Mouse (Mus musculus) sigmoid colon, adult 10 weeks (tissue): ENCODE results near the gene Klk1b24. TPM values are rescaled to one million over a fixed set of nuclear protein-coding genes. Genes with fewer than 3 reads are reported as not detected.

ENCODE experiments used
- polyA plus RNA-seq: library from polyadenylated mRNA; stranded (reverse); fragments of 350-450 nt; fragmentation: Illumina TruSeq; extraction: RNeasy Lipid Tissue Mini Kit (QIAGEN cat#74804); gene quantifications from one replicate; pipeline ENCODE4 v1.2.3, GENCODE M21; 2014; ENCODE audit warnings: low read depth, low replicate concordance

Gene Klk1b24
- polyA plus RNA-seq = not detected

DNA sequence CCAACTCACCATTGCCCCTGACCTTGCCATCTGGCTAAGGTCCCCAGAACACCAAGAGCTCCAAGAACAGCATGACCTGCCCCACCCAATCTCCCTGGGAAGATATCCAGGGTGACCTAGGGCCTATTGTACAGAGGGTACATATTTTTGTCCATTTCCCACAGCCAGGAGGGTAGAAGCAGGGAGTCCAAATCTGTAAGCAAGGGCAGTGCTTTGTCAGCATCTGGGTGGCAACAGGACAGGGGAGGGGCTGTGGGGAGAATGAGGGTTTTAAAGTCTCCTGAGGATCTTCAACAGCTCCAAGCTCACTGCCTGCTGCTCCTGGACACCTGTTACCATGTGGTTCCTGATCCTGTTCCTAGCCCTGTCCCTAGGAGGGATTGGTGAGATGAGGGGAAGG is at the start of gene Klk1b24:
Gene Klk1b24, plus strand, starts transcription at position 301 of the 400 bp plus-strand sequence.

DNA sequence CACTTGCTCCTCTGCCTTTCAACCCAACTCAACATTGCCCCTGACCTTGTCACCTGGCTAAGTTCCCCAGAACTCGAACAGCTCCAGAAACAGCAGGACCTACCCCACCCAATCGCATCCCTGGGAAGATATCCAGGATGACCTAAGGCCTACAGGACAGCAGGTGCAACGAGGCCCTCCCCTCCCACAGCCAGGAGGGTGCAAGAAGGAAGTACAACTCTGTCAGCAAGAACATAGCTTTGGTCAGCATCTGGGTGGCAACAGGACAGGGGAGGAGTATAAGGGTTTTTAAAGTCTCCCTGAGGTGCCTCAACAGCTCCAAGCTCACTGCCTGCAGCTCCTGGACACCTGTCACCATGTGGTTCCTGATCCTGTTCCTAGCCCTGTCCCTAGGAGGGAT is 9.9 kb downstream of the Klk1b24 start, which contains the start of gene Klk1b3:
Gene Klk1b3, plus strand, starts transcription at position 301 of the 400 bp plus-strand sequence.

GRCm38 (mm10) chr7:44207135-44207534 is 19.1 kb downstream of the Klk1b24 start, which contains the start of gene Klk1b4:
TSS of gene Klk1b4 (plus strand) at chr7:44207435.

DNA sequence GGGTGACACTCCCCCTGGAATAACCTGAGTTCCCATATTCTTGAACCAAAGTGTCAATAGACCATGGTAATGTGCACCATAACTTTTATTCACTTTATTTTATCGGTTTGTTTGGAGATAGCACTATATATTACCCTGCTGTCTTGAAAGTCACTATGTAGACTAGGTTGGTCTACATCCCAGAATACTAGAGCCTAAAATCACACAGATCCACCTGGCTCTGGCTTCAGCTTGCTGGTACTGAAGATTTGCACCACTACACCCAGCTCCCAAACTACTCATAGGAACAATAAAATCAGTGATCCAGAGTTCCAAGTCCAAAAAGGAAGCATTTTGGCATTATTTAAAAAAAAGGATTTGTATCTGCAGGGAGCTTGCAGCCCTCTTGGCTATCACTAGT is 27.6 kb downstream of the Klk1b24 start, which contains the start of gene Klk1b5:
Gene Klk1b5, plus strand, starts transcription at position 301 of the 400 bp plus-strand sequence.

DNA sequence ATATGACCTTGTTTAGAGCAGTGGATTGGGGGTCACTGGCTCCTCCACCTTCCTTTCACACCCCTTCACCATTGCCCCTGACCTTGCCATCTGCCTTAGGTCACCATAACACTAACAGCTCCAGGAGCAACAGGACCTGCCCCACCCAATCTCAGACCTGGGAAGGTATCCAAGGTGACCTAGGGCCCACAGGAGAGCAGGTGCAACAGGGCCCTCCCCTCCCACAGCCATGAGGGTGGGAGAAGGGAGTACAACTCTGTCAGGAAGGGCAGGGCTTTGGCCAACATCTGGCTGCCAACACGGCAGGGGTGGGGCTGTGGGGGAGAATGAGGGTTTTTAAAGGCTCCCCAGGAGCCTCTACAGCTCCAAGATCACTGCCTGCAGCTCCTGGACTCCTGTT is 37.0 kb downstream of the Klk1b24 start, which contains the start of gene Klk1:
Gene Klk1, plus strand, starts transcription at position 285 of the 400 bp plus-strand sequence.

GRCm38 (mm10) chr7:44235909-44236308 is 47.9 kb downstream of the Klk1b24 start, which contains the start of gene Gm36864:
TSS of gene Gm36864 (plus strand) at chr7:44236177.

Other genes starting within 250 kb of the Klk1b24 start
- gene Klk1b8, start 237.6 kb upstream of the Klk1b24 start, polyA plus RNA-seq = not detected
- not detected for gene Klk1b1, start 221.5 kb upstream of the Klk1b24 start, polyA plus RNA-seq
- not detected for gene Klk1b9, start 212.2 kb upstream of the Klk1b24 start, polyA plus RNA-seq
- not detected for gene Klk1b11, start 192.4 kb upstream of the Klk1b24 start, polyA plus RNA-seq
- not detected for gene Klk1b26, start 176.1 kb upstream of the Klk1b24 start, polyA plus RNA-seq
- not detected for gene Klk1b27, start 135.9 kb upstream of the Klk1b24 start, polyA plus RNA-seq
- not detected for gene Klk1b21, start 85.9 kb upstream of the Klk1b24 start, polyA plus RNA-seq
- gene Klk1b22, start 75.6 kb upstream of the Klk1b24 start, polyA plus RNA-seq = not detected
- gene Klk1b16, start 51.5 kb upstream of the Klk1b24 start, polyA plus RNA-seq = not detected
- not detected for gene Klk1b3, start 10.0 kb downstream of the Klk1b24 start, polyA plus RNA-seq
- gene Klk1b4, start 19.2 kb downstream of the Klk1b24 start, polyA plus RNA-seq = not detected
- gene Klk1b5, start 27.7 kb downstream of the Klk1b24 start, polyA plus RNA-seq = not detected
- 428 TPM for gene Klk1, start 37.1 kb downstream of the Klk1b24 start, polyA plus RNA-seq
- not detected for gene Gm36864, start 47.9 kb downstream of the Klk1b24 start, polyA plus RNA-seq
- 0.47 TPM for gene 1700028J19Rik, start 58.5 kb downstream of the Klk1b24 start, polyA plus RNA-seq
- 65.7 TPM for gene 2410002F23Rik, start 58.5 kb downstream of the Klk1b24 start, polyA plus RNA-seq
- not detected for gene Acp4, start 69.1 kb downstream of the Klk1b24 start, polyA plus RNA-seq
- not detected for gene Gm15517, start 73.2 kb downstream of the Klk1b24 start, polyA plus RNA-seq
- gene Clec11a, start 118.7 kb downstream of the Klk1b24 start, polyA plus RNA-seq = 1.2 TPM
- 0.28 TPM for gene Shank1, start 122.0 kb downstream of the Klk1b24 start, polyA plus RNA-seq
- not detected for gene Syt3, start 195.9 kb downstream of the Klk1b24 start, polyA plus RNA-seq
- not detected for gene 1700008O03Rik, start 197.6 kb downstream of the Klk1b24 start, polyA plus RNA-seq
- gene Lrrc4b, start 240.8 kb downstream of the Klk1b24 start, polyA plus RNA-seq = not detected